Mouse (Mus musculus) testis, adult 2 months (tissue): ENCODE measurements at regions not wholly inside any gene's neighbourhood (a gene's known extent, or its start where the extent isn't known, plus 50 kb on each side); places are given as distances from the start of the nearest gene placed in this dataset.

Source experiments
- CTCF ChIP-seq: fragments of 200-500 bp; IDR thresholded peaks from 2 replicates; pipeline ENCODE4 v1.5.1; 2012; ENCODE audit warnings: low read depth, mild to moderate bottlenecking, inconsistent platforms, low read length, moderate library complexity; ENCODE audit not compliant: control insufficient read depth, insufficient read depth, insufficient replicate concordance
- POLR2A ChIP-seq: fragments of 200-500 bp; IDR thresholded peaks from 2 replicates; pipeline ENCODE4 v1.6.1; 2012; ENCODE audit warnings: low read depth, mild to moderate bottlenecking, inconsistent platforms, low read length, moderate library complexity; ENCODE audit not compliant: control insufficient read depth

DNA sequence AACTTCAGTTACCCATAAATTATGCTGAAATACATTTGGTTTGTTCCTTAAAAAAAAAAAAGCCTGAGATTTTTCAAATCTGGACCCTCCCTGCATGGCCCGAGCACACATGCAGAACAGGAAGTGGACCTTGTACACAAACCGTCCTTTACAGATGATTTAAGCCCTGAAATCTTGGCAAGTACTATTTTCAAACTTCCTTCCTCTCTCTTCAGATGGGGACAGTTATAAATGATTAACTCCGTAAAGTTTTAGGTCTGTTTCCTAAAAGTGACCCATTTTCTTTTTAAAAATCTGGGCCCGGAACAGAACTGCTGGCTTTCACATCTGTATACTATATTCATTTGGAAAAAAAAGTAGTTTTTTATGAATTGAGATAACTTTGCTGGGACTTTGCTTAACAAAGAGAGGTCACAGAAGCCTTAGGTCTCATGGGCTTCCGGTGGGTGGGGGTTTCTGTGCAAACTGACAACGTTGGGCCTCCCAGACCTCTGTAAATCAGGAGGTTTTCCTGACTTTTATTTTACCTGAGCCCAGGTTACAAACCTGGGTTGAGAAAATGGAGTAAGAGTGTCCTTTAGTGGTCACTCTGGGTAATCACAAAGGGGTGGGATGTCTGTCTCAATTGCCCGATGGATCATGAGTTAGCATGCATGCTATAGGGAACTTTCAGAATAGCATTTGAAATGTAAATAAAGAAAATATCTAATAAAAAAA, 368.4 kb downstream of the Ankrd50 start:
- TF ChIP-seq CTCF (no peak), POLR2A (no peak)
